Mouse (Mus musculus): ENCODE results near the gene Eps8. TPM values are rescaled to one million over a fixed set of nuclear protein-coding genes. Genes with fewer than 3 reads are reported as not detected.
"Not testable (repeated sequence)": the region's sequence is repeated elsewhere in the genome, so short reads cannot be mapped to it uniquely, and the experiment has no call there.

The Eps8 gene
- polyA plus RNA-seq, 1 experiment from 2014 or later = 2.5 TPM

- 57% methylated on average over 7 of the region's 7 CpGs for WGBS
These were observed 208.6 kb downstream of the Eps8 start for GRCm38 (mm10) chr6:137446116-137446515.

GRCm38 (mm10) chr6:137443089-137443488, 211.6 kb downstream of the Eps8 start:
- WGBS = 86% methylated on average over 12 of the region's 12 CpGs
- H3K4me1 ChIP-seq (replicated peaks; ENCODE audit: control insufficient read depth, insufficient read depth, low read length) = no peaks in the 10 kb centered on the region
- no peaks in the 10 kb centered on the region for H3K36me3 ChIP-seq (ENCODE audit: control insufficient read depth, insufficient read depth, low read length)
- H3K9ac ChIP-seq (ENCODE audit: low read depth, low read length) = no peak overlapping the region
- no peak for ATAC-seq (replicated peaks; ENCODE audit: low FRiP score)
- no peak overlapping the region for H3K4me3 ChIP-seq (ENCODE audit: low read depth, low read length)
- no peaks in the 10 kb centered on the region for H3K27me3 ChIP-seq (replicated peaks; ENCODE audit: control insufficient read depth, insufficient read depth, low read length)
- no peak for DNase-seq (ENCODE audit: low spot score)
- no peak overlapping the region for H3K27ac ChIP-seq (ENCODE audit: low read depth, low read length)
- no peak overlapping the region for H3K4me2 ChIP-seq
- H3K9me3 ChIP-seq (ENCODE audit: control insufficient read depth, low read length) = no peaks in the 10 kb centered on the region

More at GRCm38 (mm10) chr6:137446116-137446515, 208.6 kb downstream of the Eps8 start:
- not testable (repeated sequence) for DNase-seq (ENCODE audit: low spot score); H3K4me2 ChIP-seq; H3K27me3 ChIP-seq (replicated peaks; ENCODE audit: control insufficient read depth, insufficient read depth, low read length); H3K4me1 ChIP-seq (replicated peaks; ENCODE audit: control insufficient read depth, insufficient read depth, low read length); ATAC-seq (replicated peaks; ENCODE audit: low FRiP score); H3K9me3 ChIP-seq (ENCODE audit: control insufficient read depth, low read length); H3K4me3 ChIP-seq (ENCODE audit: low read depth, low read length); H3K27ac ChIP-seq (ENCODE audit: low read depth, low read length); H3K36me3 ChIP-seq (ENCODE audit: control insufficient read depth, insufficient read depth, low read length); H3K9ac ChIP-seq (ENCODE audit: low read depth, low read length)

- H3K27me3 ChIP-seq (replicated peaks; ENCODE audit: control insufficient read depth, insufficient read depth, low read length) = no peaks in the 10 kb centered on the region
- DNase-seq (ENCODE audit: low spot score) (no peak), ATAC-seq (replicated peaks; ENCODE audit: low FRiP score) (no peak)
- 74% methylated on average over 19 of the region's 19 CpGs for WGBS
- H3K9ac ChIP-seq (ENCODE audit: low read depth, low read length) = no peak overlapping the region
- H3K27ac ChIP-seq (ENCODE audit: low read depth, low read length) = no peak overlapping the region
- H3K4me1 ChIP-seq (replicated peaks; ENCODE audit: control insufficient read depth, insufficient read depth, low read length) = no peaks in the 10 kb centered on the region
- no peak overlapping the region for H3K4me2 ChIP-seq
- no peaks in the 10 kb centered on the region for H3K9me3 ChIP-seq (ENCODE audit: control insufficient read depth, low read length)
- no peaks in the 10 kb centered on the region for H3K36me3 ChIP-seq (ENCODE audit: control insufficient read depth, insufficient read depth, low read length)
- no peak overlapping the region for H3K4me3 ChIP-seq (ENCODE audit: low read depth, low read length)
These were observed 213.9 kb downstream of the Eps8 start for GRCm38 (mm10) chr6:137440559-137441486.

GRCm38 (mm10) chr6:137437902-137438580, 216.6 kb downstream of the Eps8 start:
- no peak overlapping the region for H3K4me2 ChIP-seq
- no peaks in the 10 kb centered on the region for H3K4me1 ChIP-seq (replicated peaks; ENCODE audit: control insufficient read depth, insufficient read depth, low read length)
- no peak for DNase-seq (ENCODE audit: low spot score)
- ATAC-seq (replicated peaks; ENCODE audit: low FRiP score) = no peak
- 69% methylated on average over 16 of the region's 16 CpGs for WGBS
- no peaks in the 10 kb centered on the region for H3K27me3 ChIP-seq (replicated peaks; ENCODE audit: control insufficient read depth, insufficient read depth, low read length)
- H3K9me3 ChIP-seq (ENCODE audit: control insufficient read depth, low read length) = no peaks in the 10 kb centered on the region
- H3K9ac ChIP-seq (ENCODE audit: low read depth, low read length) = no peak overlapping the region
- H3K4me3 ChIP-seq (ENCODE audit: low read depth, low read length) = no peak overlapping the region
- H3K36me3 ChIP-seq (ENCODE audit: control insufficient read depth, insufficient read depth, low read length) = no peaks in the 10 kb centered on the region
- H3K27ac ChIP-seq (ENCODE audit: low read depth, low read length) = no peak overlapping the region

GRCm38 (mm10) chr6:137437486-137437885, 217.2 kb downstream of the Eps8 start:
- WGBS = 77% methylated on average over 4 of the region's 4 CpGs
- no peak for ATAC-seq (replicated peaks; ENCODE audit: low FRiP score)
- H3K9ac ChIP-seq (ENCODE audit: low read depth, low read length) = no peak overlapping the region

GRCm38 (mm10) chr6:137433521-137434137, 221.0 kb downstream of the Eps8 start:
- H3K4me2 ChIP-seq = no peak overlapping the region
- no peaks in the 10 kb centered on the region for H3K27me3 ChIP-seq (replicated peaks; ENCODE audit: control insufficient read depth, insufficient read depth, low read length)
- H3K36me3 ChIP-seq (ENCODE audit: control insufficient read depth, insufficient read depth, low read length) = no peaks in the 10 kb centered on the region
- WGBS = 70% methylated on average over 14 of the region's 14 CpGs
- H3K4me3 ChIP-seq (ENCODE audit: low read depth, low read length) = no peak overlapping the region
- H3K9ac ChIP-seq (ENCODE audit: low read depth, low read length) = no peak overlapping the region
- ATAC-seq (replicated peaks; ENCODE audit: low FRiP score) (no peak), DNase-seq (ENCODE audit: low spot score) (no peak)
- H3K27ac ChIP-seq (ENCODE audit: low read depth, low read length) = no peak overlapping the region
- no peaks in the 10 kb centered on the region for H3K9me3 ChIP-seq (ENCODE audit: control insufficient read depth, low read length)
- no peaks in the 10 kb centered on the region for H3K4me1 ChIP-seq (replicated peaks; ENCODE audit: control insufficient read depth, insufficient read depth, low read length)

More at GRCm38 (mm10) chr6:137437486-137437885, 217.2 kb downstream of the Eps8 start:
- H3K27ac ChIP-seq (ENCODE audit: low read depth, low read length) = no peak overlapping the region
- no peaks in the 10 kb centered on the region for H3K9me3 ChIP-seq (ENCODE audit: control insufficient read depth, low read length)
- no peak overlapping the region for H3K4me2 ChIP-seq
- H3K36me3 ChIP-seq (ENCODE audit: control insufficient read depth, insufficient read depth, low read length) = no peaks in the 10 kb centered on the region
- DNase-seq (ENCODE audit: low spot score) = no peak
- H3K4me3 ChIP-seq (ENCODE audit: low read depth, low read length) = no peak overlapping the region
- H3K4me1 ChIP-seq (replicated peaks; ENCODE audit: control insufficient read depth, insufficient read depth, low read length) = no peaks in the 10 kb centered on the region
- H3K27me3 ChIP-seq (replicated peaks; ENCODE audit: control insufficient read depth, insufficient read depth, low read length) = no peaks in the 10 kb centered on the region

Other genes with a start within 250 kb of the Eps8 start
- 188 and 201 TPM in 2 replicates for gene Strap, start 80.2 kb upstream of the Eps8 start, polyA plus RNA-seq (2014; fragmentation: Nextera tagmentation; extraction: Ambion mirVana)
- 87.3 and 87.5 TPM in 2 replicates for gene Dera, start 99.7 kb upstream of the Eps8 start, polyA plus RNA-seq (2014; fragmentation: Nextera tagmentation; extraction: Ambion mirVana)

Measured in liver, embryonic 11.5 days (tissue).